Mouse (Mus musculus) brown adipose tissue, adult 24 weeks (tissue): ENCODE measurements around the gene Rasl10a. TPM values are rescaled to one million over a fixed set of nuclear protein-coding genes. Genes with fewer than 3 reads are reported as not detected.

Experiments
- H3K27ac ChIP-seq: fragments of 200-500 bp; replicated peaks from 2 replicates; pipeline ENCODE4 v1.5.1; 2012; ENCODE audit warnings: low read depth, mild to moderate bottlenecking, low read length
- H3K4me1 ChIP-seq: fragments of 200-500 bp; 2 replicates; pipeline ENCODE4 v1.6.1; 2012; ENCODE audit warnings: low read length, mixed read lengths; ENCODE audit not compliant: control insufficient read depth, insufficient read depth, insufficient read length
- H3K4me3 ChIP-seq: fragments of 200-500 bp; 2 replicates; pipeline ENCODE4 v1.5.1; 2012; ENCODE audit warnings: low read depth, mild to moderate bottlenecking, low read length, moderate library complexity; ENCODE audit not compliant: insufficient read depth
- polyA plus RNA-seq: library from polyadenylated mRNA; stranded (reverse); fragments of >200 nt; gene quantifications from 2 replicates; pipeline ENCODE4 v1.2.4, GENCODE M21; 2012; ENCODE audit not compliant: missing spikeins, insufficient read depth, insufficient read length

Rasl10a gene
- polyA plus RNA-seq, 1 experiment: 0.95 TPM

DNA sequence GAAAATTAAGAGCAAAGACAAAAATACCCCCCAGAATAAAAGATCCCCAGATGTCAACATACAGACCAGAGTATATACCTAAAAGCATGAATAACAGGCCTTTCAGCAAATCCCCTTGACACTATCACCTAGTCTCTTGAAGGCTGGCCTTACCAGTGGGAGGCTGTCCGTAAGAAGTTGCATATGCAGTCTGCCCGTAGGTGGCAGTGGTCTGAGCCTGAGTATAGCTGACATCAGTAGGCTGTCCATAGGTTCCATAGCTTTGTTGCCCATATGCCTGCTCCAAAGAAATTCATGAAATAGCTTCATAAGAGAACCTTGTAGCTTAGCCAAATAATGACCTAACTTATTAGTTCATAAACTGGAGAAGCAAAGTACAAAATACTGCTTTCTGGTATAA, 33.8 kb downstream of the Rasl10a start:
- peaks cover 6% of the 10 kb centered on the region for H3K4me1 ChIP-seq
- H3K4me3 ChIP-seq: no peak overlapping the region
- H3K27ac ChIP-seq: no peak overlapping the region

DNA sequence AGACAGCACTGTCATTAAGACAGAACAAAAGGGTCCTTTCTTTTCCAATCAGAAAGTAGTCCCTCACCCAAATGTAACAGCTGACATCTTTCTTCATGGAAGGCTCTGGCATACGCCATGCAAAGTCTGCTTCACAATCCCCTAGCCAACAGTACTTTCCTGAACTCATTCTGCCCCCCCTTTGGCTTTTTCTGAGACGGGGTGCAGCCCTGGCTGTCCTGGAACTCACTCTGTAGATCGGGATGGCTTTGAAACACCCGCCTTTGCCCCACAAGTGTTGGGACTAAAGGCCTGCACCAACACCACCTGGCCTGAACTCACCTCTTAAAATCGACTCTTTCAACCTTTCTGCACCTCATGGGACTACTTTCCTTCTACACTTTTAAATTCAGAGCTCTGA, 37.9 kb downstream of the Rasl10a start:
- Histone ChIP-seq H3K27ac (no peak overlapping the region), H3K4me3 (no peak overlapping the region)

DNA sequence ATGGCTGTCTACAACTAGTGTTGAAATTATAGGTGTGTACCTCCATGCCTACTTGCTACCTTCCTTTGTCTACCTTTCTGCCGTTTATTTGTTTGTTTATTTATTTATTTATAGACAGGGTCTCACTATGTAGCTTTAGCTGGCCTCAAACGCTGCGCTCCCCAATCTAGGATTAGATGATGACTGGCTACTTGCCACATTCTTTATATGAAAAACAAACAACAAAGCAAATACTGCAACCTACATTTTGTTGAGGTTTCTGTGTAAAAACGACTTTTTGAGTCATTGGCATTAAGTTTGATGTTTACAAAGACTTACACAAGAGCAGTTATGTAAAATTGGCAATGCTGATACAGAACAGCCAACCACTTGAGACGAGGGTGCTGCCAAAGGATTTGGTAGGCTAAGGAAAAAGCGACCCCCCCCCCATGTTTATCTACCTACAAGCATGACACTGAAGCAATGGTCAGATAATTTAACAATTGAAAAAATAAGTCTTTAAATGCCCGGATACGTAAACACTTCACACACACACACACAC, 38.6 kb downstream of the Rasl10a start:
- Histone ChIP-seq H3K4me1 (peaks cover 6% of the 10 kb centered on the region), H3K4me3 (peak overlapping the region; percentile 78; the same call in 1 of the 2 replicates), H3K27ac (no peak overlapping the region)

More for the DNA sequence above, 37.9 kb downstream of the Rasl10a start:
- H3K4me1 ChIP-seq: peaks cover 6% of the 10 kb centered on the region

DNA sequence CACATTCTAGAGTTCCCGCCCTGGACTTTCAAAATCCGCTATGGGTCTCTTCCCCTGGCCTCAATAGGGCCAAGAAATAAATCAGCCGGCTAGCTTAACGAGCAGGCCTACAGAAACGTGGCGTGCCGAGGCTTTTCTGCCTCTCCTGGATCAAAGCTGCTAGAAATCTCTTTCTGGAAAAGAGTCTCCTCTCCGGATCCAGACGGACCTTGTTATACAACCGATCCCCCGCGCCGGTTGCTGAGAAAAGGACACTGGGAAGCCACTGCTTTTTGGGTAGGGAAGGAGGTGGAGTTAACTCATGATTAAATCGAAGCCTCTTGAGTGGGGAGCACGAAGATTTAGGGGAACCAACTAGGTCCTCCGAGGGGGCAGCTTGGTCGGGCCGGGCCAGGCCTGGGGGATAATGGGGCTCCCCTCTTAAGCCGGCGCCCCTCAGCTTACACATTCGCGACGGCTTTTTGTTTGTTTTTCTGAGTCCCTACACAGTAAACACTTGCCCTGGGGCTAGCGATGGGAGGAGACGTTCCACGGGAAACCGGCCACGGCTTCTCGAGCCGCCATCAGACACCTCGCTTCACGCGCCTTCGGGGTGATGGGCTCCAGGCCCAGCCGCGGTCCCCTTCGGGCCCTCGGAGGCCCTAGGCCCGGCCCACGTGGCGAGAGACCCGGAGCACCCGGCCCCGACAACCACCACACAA, 40.3 kb downstream of the Rasl10a start:
- Histone ChIP-seq H3K4me3 (peak overlapping the region; percentile 78), H3K27ac (peak overlapping the region; percentile 84), H3K4me1 (peaks cover 6% of the 10 kb centered on the region)

DNA sequence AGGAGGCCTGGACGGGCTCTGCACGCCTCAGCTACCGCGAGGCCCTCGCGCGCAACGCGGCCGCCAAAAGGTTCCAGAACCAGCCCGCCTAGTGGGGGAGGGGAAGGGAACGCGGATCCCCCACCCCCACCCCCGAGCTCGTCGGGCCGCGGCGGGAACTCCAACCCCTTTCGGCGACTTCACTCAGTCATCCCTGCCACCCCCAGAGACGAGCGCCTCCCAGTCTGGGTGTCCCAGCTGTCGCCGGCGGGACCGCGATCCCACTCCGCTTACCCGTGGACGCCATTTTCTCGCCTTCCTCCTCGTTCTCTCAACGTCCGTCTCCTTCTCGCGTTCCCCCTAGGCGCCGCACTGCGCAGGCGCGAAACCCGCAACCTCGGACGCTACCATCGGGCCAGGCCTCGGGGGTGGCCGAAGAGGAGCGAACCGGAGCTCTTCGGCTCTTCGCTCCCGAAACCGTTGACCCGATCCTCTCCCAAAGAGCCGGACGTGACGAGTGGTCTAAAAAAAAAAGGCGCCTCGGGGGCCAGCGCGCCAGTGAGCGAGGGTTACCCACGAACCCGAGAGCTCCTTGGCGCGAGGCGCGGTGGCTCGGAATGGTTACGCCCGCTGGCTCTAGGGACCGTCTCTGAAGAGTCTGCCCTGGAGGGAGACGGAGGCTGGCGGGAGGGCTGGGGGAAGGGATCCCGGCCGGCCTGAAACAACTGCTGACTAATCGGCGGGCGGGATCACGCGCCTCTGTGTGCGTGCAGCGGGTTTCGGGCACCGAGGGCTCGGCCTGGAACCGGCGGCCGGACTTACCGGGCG, 41.0 kb downstream of the Rasl10a start, which contains the start of the genes Rhbdd3 and Ewsr1:
Gene Rhbdd3, plus strand, starts transcription at position 191 of the 807 bp plus-strand sequence.
Gene Ewsr1, minus strand, starts transcription at position 531 of the 807 bp plus-strand sequence.
- H3K4me1 ChIP-seq: peaks cover 6% of the 10 kb centered on the region
- peak within 1 kb of the TSS; percentile 99 for H3K27ac ChIP-seq
- H3K4me3 ChIP-seq: peak within 1 kb of the TSS; percentile 78

DNA sequence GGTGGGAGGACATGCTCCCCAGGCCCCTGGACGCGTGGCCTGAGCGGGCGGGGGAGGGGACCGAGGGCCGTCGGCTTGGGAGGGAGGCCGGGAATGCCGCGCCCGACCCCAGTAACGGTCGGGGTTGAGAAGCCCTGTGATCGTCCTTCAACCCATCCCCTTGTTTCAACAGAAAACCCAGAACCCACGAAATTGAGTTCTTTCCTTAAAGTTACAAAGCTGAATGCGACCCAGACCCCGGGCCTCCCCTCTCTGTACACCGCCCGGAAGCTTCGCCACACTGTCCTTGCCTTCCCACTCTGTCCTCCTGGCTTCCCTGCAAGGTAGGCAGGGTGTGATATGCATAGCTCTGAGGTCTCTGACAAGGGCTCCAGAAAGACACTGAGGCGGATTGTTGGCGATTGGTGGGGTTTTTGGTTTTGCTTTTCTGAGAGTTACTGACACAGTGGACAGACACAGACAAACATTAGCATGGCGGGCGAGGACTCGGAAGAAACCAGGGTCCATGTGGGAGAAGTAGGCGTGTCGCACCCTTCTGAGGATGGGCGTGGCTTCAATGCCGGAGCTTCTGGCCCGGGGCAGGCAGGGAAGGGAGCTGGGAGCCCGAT, 41.8 kb downstream of the Rasl10a start:
- Histone ChIP-seq H3K4me3 (peak overlapping the region; percentile 78), H3K27ac (peak overlapping the region; percentile 91), H3K4me1 (peaks cover 3% of the 10 kb centered on the region)

DNA sequence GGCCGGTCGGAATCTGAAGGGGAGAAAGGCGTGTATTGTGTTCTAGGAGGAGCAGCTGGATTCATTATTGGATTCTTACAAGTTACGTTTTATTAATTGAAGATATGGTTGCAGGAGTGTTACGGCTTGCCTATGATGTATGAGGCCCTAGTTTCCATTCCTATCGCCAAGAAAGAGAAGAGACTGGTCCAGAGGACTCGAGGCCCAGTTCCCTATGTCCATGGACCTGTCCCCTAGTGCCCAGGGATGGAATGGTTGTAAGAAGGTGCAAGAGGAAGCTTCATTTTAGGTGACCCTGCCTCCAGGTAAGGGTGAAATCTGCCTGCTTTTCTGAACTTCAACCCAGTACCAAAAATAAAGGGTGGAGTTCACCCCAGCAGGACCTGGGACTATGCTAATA, 42.4 kb downstream of the Rasl10a start:
- H3K4me3 ChIP-seq: peak overlapping the region; percentile 78
- peaks cover 3% of the 10 kb centered on the region for H3K4me1 ChIP-seq
- H3K27ac ChIP-seq: no peak overlapping the region

DNA sequence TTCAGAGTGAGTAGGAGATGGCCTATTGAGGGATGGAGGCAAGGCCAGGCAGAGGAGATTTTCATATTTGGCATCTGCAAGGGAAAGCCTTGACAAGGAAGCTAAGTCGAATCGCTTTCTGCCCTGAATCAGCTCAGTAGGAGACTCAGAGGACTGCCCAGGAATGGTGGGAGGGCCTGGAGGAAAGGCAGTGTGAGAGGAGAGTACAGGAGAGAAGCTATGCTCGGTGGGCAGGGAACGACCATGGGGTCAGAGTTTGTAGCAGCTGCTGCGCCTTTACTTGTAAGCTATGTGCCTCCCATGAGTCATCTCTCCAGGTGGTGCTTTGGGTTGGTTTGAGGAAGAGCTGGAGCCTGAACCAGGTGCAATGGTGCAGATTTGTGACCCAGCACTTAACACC, 42.9 kb downstream of the Rasl10a start:
- H3K4me3 ChIP-seq: no peak overlapping the region
- peaks cover 3% of the 10 kb centered on the region for H3K4me1 ChIP-seq
- no peak overlapping the region for H3K27ac ChIP-seq

DNA sequence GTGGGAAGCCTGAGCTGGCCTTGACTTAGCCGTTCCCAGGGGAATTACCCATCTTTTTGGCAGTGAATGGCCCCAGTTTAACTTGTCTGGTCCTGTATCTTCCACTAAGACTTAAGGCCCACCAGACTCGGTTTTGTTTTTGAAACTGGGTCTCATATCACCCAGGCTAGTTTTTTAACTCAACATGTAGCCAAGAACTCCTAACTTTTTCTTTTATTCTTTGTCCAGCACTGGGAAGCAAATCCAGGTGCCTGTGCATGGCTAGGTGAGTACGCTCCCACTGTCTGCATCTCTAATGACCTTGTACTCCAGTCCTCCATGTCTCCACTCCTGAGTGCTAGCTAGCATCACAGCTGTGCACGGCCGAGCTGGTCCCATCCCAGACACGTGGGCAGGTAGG, 43.7 kb downstream of the Rasl10a start:
- Histone ChIP-seq H3K4me1 (no peaks in the 10 kb centered on the region; the same call in 1 of the 2 replicates), H3K27ac (no peak overlapping the region), H3K4me3 (no peak overlapping the region)

DNA sequence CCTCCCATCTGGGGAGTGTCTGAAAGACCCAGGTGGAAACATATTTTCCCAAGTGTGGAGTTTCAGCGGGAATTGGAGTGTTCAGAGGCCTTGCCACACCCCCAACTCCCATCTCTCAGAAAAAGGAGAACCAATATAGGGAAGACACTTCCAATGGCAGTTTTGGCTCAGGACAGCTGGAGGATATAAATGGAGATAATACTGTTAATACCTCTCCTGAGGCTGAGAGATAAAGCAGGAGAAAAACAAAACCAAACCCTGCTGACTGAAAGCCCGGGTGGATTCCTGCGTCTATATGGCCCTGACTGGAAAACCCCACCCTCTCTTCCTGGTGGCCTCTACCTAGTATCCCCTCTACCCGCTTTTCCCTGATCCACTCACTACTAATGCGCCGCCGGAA, 44.5 kb downstream of the Rasl10a start:
- H3K4me3 ChIP-seq: no peak overlapping the region
- H3K27ac ChIP-seq: no peak overlapping the region
- no peaks in the 10 kb centered on the region for H3K4me1 ChIP-seq

DNA sequence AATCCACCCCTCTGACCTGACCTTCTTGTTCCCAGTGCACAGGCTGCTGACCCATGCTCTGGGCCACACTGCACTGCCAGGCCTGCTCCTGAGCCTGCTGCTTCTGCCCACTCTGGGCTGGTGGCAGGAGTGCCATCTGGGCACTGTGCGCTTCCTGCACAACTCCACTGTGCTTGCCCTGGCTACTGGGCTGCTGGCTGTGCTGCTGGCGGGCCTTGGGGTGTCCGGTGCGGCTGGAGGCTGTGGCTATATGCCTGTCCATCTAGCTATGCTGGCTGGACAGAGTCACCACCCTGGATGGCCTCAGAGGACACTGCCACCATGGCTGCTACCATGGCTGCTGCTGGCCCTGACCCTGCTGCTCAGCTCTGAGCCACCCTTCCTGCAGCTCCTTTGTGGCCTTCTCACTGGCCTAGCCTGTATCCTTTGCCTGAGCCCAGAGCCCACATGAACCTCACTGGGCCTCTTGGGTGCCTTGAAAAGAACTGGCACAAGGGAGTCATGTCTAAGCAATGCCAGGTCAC, 46.1 kb downstream of the Rasl10a start:
- H3K27ac ChIP-seq: no peak overlapping the region
- no peak overlapping the region for H3K4me3 ChIP-seq
- H3K4me1 ChIP-seq: no peaks in the 10 kb centered on the region

DNA sequence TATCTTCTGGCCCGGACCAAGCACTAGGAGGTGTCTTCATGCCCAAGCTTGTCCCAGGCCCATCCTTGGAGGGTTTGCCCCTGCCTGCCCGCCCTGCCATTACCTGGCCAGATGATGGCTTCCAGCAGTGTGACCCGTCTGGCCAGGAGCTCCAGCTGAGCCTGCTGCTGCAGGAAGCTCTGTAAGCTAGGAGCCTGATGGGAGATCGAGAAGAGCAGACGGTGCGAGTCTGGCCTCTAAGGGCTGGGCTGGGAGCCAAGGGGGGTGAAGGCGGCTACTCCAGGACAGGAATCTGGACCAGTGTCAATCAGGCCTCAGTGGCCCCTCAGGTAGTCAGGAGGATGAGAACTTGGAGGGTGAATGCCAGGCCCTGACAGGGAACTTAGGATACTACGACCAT, 51.5 kb downstream of the Rasl10a start:
- Histone ChIP-seq H3K4me3 (no peak overlapping the region), H3K27ac (no peak overlapping the region), H3K4me1 (no peaks in the 10 kb centered on the region)
